Mouse (Mus musculus) R1 (cell line): Measurements from ENCODE around the gene Abi3bp.

ENCODE experiments used
- DNase-seq: peaks from one replicate; pipeline ENCODE4 v3.0.0-alpha.2; 2018; ENCODE audit warnings: low read depth, low spot score

Abi3bp gene

DNA sequence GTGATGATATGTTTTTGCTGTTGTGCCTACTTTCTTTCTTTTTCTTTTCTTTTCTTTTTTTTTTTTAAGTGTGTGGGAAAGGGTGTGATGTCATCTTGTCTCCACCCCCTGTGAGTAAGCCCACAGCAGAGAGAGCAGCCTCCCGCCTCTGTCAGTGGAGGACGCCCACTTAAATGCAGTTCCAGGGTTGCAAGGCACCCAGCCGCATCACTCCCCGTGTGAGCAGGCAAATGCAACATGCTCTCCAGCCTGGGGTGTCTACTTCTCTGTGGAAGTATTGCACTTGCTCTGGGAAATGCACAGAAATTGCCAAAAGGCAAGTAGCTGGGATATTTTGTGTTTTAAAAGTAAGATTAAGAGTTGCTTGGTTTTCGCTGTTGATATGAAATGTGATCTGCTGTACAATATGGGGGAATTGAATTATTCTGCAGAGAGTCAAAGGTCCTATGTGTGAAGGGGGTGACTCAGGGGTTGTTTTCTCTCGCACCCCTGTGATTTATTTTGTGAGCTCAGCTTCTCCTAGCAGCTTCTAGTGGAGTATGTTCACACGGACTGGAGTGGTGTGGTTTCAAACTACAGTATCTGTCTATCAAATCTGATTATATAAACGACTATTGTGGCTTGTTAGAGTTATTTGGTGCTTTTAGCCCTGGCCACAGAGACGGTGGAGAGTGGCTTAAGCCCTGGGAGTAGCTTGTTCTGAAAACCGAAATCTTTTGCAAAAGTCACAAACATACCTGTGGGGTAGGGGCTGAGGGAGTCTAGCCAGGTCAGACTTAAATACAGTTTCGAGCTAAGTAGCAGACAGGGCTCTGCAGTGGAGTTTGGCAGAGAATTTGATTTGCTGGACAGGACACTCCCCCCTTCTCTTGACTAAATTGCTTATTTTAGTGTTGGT, at the start of gene Abi3bp:
Abi3bp (plus strand) TSS at position 202 of the 898 bp plus-strand sequence.
- DNase-seq, result no peak

DNA sequence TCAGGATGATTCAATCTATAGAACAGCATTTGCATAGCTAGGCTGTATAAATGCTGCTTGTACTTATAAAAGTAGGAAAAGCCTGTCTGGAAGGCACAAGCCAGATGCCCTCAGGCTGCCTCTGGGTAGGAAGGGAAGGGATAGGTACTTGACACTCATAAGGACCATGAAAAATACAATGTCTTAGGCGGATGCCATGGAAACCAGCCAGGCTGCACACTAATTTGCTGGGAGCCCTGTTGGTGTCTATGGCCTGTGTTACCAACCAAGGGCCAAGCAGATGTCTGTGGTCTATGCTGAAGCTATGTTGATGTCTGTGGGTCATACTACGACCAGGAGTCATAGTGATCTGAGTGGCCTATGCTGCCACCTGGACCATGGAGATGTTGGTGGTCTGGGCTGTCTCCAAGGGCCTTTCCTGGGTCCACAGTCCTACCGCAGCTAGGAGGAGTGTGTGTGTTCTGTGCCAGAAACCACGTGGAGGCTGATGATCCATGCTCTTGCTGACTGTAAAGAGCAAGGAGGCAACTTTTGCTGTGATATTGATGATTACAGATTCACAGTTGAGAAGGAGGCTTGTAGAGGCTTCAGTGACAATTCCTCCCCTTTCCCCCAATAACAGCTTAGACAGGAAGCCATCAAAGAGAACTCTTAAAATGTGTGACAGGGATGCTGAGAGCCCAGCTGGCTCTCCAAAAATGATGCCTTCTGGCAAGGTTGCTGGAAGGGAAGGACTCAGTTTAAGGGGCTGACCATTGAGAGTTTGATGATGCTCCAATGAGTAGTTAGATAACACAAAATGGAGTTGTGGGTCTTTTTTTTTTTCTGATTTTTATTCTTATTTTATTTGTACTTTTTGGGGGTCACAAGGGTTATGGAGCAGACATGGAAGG, 42.1 kb upstream of the Abi3bp start:
- DNase-seq, result no peak

DNA sequence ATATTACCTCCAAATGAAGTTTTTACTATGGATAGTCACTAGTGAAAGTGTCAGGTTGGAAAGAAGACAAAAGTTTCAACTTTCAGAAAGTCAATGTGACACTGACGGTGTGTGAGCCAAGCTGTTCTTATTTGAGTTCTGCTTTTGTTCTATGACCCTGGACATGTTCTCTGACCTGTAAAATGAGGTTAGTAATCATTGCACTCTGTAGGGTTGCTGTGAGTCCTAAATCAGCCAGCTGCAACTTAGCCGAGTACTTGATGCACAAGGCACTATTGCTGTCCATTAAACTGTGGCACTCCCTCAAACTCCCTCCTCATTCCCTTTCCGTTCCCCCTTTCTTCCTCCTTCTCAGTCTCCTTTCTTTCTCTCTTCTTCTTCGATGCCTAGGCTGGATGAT, 37.4 kb upstream of the Abi3bp start:
- no peak for DNase-seq

DNA sequence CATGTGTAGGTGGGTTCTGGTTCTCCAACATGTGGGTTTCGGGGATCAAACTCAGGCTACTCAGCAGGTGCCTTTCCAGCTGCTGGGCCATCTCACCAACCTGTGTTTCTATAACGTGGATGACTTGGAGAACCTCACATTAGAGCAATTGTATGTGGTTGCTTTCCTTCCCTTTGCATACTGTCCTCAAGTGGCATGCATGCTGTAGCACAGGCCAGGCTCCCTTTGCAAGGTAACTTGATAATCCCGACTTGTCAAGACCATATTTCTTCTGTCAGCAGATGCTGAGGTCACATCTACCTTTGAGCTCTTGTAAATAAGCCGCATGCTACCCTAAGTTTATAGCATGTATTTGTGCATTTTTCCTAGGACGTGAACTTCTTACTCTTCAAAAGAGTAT, 36.6 kb upstream of the Abi3bp start:
- no peak for DNase-seq

DNA sequence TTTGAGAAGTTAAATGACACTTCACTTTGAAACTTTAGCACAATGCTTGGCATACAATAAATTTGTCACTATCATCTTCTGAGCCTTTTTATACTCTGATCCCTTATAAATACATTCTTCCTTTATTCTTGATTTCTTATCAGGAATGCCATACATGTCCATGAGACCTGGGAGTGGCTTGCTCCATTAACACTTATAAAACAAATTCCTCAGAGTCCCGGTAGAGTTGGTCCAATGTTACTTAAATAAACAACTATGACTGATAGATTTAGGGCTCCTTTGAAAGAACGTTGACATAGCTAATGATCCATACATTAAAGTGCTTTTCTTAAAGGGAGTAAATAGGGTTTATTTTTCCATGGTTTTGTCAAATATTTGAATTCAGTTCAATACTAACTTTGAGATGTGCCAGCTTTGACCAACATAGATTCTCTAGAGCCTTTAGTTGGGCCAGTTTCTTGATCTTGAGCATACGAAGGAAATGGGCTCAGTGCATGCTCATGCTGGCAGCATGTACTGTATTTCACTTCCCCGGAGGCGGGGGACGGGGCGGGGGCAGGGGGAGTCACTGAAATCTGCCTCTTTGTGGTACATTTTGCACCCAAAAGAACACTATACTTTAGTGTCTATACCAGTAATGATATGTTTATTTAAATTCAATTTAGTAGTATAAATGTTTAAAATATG, 35.9 kb upstream of the Abi3bp start:
- DNase-seq, result no peak

DNA sequence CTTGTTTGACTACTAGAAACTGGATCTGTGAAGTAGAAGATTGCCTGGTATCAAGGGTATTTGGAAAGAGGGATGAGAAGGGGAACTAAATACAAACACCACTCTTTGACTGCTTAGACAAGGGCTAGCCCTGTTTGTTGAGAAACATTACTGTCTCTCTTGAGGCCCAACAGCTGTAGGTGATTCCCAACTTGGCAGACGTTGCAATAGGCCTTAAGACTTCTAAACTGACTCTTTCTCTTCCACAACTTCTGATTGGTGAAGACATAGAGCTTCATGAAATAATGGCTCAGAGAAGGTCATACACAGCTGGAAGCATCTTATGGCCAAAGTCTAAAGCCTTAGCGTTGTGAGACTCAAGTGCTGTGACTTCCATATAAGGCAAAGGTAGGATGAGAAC, 26.2 kb upstream of the Abi3bp start:
- no peak for DNase-seq

DNA sequence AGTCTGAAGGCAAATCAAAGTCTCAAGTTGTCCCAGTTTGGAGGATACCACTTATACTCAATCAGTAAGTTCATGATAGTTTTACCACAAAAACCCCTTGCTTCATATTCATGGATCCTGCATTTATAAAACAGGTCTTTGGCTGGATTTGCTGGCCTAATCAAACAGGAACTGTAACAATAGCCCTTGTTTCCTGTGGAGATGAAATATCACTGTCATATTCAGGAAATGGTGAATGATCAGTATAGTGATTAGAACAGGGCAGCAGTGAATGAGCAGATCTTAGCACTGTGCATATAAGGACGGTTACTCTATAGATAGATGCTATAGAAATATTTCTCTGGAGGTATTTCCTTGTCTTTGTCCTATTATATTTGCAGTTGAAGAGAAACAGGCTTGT, 25.8 kb upstream of the Abi3bp start:
- DNase-seq, result no peak

DNA sequence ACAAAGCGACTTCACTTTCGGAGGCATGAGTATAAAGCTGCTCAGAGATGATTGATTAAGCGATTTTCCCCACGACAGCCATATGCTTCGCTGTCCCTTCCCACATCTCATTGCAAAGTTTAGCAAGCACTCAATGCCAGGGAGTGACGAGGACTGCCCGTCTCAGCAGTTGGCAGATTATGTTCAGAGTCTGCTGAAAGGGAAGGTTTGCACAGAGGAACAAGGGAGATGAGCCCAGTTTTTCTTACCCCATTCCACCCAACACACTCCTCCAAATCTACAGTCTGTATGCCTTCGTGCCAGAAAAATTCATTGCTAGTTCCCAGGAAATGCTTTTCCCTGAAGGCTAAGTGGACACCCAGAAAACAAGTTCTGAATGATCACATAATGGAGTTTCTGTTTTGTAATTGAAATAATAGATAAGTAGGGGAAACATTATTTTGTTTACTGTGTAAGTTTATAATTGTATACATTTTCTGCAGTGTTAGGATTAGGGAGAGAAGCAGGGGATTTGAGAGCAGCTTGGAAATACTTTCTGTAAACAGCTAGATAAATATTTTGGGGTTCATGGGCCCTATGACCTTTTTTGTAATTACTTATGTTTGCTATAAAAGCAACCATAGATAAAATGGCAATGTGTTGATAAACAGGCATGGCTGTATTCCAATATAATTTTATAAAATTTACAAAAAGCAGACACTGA, 19.5 kb upstream of the Abi3bp start:
- DNase-seq, result no peak

DNA sequence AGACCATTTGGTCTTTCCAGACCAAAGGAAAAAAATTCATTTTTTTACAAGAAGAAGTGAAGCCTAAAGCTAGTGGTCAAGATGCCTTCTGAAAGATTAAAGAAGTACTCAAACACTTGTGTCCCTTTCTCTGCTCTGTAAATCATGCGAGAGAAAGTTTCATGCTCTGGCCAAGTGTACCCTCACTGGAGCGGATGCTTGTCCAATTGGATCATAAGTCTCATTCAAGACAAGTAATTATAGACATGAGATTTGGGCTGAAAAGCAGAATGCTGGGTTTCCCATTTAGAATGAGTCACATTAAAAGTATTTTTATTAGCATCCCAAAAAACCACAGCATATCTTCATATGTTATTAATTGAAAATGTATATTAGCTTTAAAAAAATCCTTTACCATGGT, 4.5 kb upstream of the Abi3bp start:
- DNase-seq, result no peak

DNA sequence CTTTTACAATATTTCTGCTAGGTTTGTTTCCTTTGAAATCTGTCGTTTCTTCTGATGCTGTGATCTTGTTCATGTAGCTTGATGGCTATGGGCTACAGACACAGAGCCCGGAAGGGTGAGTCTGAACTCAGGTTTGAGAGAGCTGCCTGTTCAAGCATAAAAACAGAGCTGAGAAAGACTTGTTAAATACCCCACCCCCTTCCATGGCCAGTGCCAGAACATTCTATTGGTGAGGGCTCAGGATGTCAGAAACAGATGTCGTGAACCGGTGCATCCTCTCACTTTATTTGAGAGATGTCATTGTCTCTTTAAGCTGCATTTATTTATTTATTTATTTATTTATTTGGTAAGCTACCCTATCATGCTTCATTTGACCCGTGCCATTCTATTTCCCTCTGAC, 2.0 kb upstream of the Abi3bp start:
- DNase-seq, result no peak

DNA sequence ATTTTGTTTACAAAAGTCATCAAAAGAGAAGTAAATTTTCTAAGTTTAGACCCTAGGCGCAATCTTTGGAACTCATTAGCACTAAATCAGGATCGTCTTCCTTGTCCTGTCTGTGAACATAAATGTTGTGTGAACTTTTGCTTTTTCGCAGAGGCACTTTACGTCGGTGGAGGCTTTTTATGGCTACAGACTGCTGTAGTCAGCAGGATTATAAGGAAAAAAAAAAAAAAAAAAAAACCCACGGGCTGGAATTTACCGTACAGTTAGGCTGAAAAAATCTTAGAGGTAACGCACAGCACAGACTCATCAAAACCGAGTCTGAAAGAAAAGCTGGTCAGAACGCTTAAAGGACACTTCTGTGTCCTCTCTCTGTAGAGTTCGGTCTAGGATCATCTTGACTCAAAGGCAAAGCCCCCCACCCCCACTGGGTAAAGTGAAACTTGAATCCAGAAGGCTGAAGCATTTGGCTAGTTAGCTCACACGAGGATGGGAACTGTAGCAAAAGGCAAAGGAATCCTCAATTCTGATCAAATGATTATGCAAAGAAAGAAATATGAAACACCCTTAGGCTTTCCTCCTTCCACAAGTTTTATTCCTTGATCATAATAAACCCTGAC, 1.0 kb downstream of the Abi3bp start:
- DNase-seq, result no peak

DNA sequence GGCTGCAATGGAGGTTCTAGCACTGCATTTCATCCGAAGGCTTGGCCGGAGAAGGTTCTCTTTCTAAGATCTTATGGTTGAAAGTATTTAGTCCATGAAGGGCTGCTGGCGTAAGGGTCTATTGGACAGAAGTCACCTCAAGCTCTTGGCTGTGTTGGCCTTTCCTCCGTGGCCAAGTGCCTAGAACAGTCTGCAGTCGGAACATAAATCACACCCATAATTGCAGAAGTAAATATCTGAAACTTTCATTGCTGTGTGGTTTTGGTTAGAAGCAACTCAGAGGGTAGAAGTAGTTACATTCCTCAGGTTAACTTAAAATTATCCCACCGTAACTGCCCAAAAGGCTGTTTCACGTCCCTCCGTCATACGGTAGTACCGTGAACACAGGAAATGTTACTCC, 5.8 kb downstream of the Abi3bp start:
- DNase-seq, result no peak

DNA sequence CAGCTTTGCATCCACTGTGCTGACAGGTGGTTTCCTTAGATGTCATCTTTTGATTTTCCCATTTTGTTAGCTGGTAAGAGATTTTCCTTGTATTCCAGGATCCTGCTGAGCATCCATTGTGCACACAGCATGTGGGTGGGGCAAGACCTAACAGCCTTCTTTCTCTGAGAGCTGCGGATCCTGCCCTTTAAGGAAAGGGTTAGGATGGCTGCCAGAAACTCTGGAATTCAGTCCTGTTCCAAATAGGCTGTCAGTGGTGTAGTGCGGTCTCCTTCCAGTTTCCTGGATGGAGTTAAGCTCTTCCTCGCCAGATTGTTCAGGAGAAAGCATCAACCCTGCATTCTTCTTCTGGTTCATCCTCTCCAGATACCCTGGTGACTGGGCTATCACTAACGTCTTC, 8.8 kb downstream of the Abi3bp start:
- peak; percentile 74 for DNase-seq

DNA sequence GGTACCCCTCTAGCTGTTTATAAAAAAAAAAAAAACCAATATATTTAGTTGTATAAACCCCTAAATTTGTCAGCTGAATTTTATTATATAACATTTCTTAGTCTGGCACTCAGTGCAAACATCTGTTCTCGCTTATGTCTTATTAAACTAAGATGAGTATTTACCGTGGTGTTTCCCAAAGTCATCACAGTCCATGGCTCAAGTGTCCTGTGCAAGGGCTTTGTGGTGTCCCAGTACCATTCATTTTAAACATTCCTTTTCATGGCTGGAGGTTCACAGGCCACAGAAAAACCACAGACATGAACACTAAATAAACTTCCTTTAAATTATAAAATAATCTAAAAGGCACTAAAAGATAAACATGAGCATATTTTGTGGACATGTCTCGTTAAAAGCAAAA, 13.2 kb downstream of the Abi3bp start:
- DNase-seq, result no peak

DNA sequence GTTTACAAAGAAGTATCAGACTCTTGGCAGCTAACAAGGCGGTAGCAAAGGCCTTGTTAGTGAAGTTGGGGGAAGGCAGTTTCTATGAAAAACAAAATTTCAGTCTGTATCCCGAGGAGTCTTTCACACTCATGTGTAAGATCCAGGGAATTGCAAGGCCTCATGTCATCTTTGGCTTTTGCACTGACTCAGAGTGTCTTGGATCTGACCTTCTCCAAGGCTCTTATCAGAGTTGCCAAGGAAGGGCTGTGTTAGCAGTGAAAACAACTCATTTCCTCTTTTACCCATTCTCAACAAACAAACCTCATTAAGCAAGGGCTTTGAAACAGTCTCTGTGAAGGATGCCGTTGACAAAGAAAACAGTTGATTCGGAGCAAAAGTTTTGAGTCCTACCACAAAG, 17.6 kb downstream of the Abi3bp start:
- DNase-seq, result no peak

DNA sequence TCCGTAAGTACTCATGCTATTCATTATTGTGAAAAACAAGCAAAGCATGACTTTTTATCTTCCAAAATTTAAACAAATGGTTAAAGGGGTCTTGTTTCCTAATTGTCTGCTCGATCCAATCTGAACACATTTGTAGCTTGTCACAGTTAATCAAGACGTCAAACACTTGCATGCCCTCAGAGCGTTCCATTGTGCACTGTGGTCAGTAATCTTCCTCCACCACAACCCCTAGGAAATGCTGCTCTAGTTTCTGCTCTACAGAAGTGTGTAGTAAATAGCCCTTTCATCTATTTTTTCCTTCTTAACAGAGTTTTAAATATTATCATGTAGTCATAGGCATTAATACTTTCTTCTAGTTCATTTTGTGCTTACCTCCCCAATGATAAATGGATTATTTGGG, 19.1 kb downstream of the Abi3bp start:
- DNase-seq, result no peak

DNA sequence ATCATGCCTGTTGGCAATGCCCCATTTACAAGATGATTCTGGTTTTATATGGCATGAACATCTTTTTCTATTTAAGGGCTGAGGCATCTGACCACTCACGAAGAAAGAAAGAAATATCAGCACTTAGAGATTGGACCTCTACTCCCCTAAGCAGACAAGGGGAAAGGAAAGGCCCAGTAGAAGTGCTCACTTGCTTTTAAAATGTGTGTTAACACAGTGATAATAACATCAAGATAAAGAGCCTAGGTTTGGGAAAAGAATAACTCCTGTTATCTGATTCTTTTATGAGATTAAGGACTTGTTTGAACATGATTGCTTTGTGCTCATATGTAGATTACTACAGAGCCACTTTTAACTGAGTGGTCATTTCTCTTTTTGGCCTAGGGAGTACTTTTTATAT, 21.0 kb downstream of the Abi3bp start:
- no peak for DNase-seq

DNA sequence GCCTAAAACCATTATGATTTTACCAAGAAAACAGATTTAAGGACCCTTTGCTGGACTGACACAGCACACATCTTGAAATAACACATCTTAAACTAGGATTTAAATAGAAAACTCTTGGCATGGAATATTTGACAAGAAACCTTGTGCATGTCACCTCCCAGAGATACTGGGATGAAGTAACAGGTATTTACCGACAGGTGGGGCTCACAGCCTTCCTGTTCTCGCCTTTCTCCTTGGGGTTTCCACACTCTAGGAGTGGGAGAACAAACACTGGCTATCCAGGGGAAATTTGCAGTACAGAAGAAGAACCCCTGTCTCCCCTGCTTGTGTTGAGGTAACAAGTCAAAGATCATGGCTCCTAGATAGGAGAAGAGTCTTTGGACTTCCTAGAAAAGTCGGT, 22.8 kb downstream of the Abi3bp start:
- peak; percentile 30 for DNase-seq

DNA sequence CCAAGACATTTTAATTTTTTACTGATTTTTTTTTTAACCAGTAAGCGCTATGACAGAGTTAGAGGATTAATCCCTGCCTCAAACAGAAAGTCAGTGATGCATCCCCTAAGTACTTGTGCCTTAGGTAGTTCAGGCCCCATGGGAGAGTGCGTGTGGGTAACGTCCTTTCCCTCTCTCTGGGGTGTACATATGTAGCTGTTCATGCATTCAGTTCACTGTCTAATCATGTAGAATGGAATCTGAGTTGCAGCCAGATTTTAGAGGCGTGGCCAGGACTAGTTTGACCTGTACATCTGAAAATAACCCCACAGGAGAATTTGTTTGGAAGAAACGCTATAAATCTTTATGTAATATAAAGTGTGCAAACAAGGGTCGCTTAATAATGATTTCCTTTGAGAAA, 23.4 kb downstream of the Abi3bp start:
- DNase-seq, result no peak

DNA sequence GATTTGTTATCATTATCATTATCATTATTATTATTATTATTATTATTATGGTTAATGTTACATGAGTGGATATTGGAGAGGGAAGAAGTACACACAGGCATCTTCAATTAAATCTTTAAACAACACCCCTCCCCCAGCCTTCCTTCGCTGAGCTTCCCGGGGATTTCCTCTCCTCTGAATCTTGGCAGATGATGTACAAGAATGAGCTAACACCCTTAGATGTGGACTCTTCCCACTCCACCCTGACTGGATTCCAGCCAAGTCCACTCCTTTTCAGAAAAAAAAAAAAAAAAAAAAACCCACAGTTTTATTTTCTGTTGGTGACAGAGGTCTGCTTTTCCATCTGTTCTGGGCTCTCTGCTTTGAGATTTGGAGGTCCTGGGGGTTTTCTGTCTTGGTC, 23.8 kb downstream of the Abi3bp start:
- DNase-seq, result no peak

DNA sequence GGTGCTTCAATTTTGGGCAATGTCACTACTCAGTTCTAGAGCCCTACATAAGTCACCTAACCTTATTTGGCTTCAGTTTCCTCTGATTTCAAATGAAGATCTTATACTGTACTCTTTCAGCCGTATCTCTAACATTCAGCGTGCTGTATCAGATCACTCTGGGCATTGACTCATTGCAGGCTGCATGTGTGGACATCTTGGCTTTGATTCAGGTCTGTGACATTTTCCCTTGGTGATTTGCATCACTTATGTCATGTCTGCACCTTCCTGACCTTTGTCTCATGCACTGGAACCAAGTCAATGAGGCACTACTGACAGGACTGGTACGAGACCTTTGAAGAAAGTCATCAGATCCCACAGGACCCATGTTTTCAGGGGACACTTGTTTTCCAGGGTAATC, 24.5 kb downstream of the Abi3bp start:
- DNase-seq, result no peak
